Mouse (Mus musculus): Measurements from ENCODE around the gene Cep85l. TPM values are rescaled to one million over a fixed set of nuclear protein-coding genes. Genes with fewer than 3 reads are reported as not detected.

Gene Cep85l
- polyA plus RNA-seq, 1 experiment = not detected

- H3K27ac ChIP-seq (ENCODE audit: insufficient read depth, low read depth, low read length) = no peak overlapping the region
- no peaks in the 10 kb centered on the region for H3K4me1 ChIP-seq (ENCODE audit: control insufficient read depth, insufficient read depth, low read length)
- no peak overlapping the region for H3K4me3 ChIP-seq (ENCODE audit: insufficient read depth, low read depth, low read length)
- 73% methylated on average over 9 of the region's 9 CpGs for WGBS
- no peak for TF ChIP-seq CTCF (IDR thresholded peaks at IDR 0.05; ENCODE audit: insufficient read depth, low read depth, low read length)
- no peak for TF ChIP-seq POLR2A (IDR thresholded peaks at IDR 0.05; ENCODE audit: insufficient read depth, low read depth, low read length)
These were observed 36.5 kb upstream of the Cep85l start for GRCm38 (mm10) chr10:53416152-53416712.

- H3K4me3 ChIP-seq (ENCODE audit: insufficient read depth, low read depth, low read length) = no peak overlapping the region
- 88% methylated on average over 9 of the region's 9 CpGs for WGBS
- no peak for TF ChIP-seq POLR2A (IDR thresholded peaks at IDR 0.05; ENCODE audit: insufficient read depth, low read depth, low read length)
- no peak for TF ChIP-seq CTCF (IDR thresholded peaks at IDR 0.05; ENCODE audit: insufficient read depth, low read depth, low read length)
- no peaks in the 10 kb centered on the region for H3K4me1 ChIP-seq (ENCODE audit: control insufficient read depth, insufficient read depth, low read length)
- no peak overlapping the region for H3K27ac ChIP-seq (ENCODE audit: insufficient read depth, low read depth, low read length)
These were observed 35.5 kb upstream of the Cep85l start for GRCm38 (mm10) chr10:53415252-53415651.

- TF ChIP-seq CTCF (IDR thresholded peaks at IDR 0.05; ENCODE audit: insufficient read depth, low read depth, low read length) = no peak
- TF ChIP-seq POLR2A (IDR thresholded peaks at IDR 0.05; ENCODE audit: insufficient read depth, low read depth, low read length) = no peak
- Histone ChIP-seq H3K4me3 (ENCODE audit: insufficient read depth, low read depth, low read length) (no peak overlapping the region), H3K27ac (ENCODE audit: insufficient read depth, low read depth, low read length) (no peak overlapping the region), H3K4me1 (ENCODE audit: control insufficient read depth, insufficient read depth, low read length) (no peaks in the 10 kb centered on the region)
- WGBS = 45% methylated on average over 6 of the region's 6 CpGs
These were observed 34.6 kb upstream of the Cep85l start for GRCm38 (mm10) chr10:53414092-53415085.

GRCm38 (mm10) chr10:53412936-53413335, 33.2 kb upstream of the Cep85l start:
- Histone ChIP-seq H3K27ac (ENCODE audit: insufficient read depth, low read depth, low read length) (no peak overlapping the region), H3K4me1 (ENCODE audit: control insufficient read depth, insufficient read depth, low read length) (no peaks in the 10 kb centered on the region), H3K4me3 (ENCODE audit: insufficient read depth, low read depth, low read length) (no peak overlapping the region)
- TF ChIP-seq POLR2A (IDR thresholded peaks at IDR 0.05; ENCODE audit: insufficient read depth, low read depth, low read length) (no peak), CTCF (IDR thresholded peaks at IDR 0.05; ENCODE audit: insufficient read depth, low read depth, low read length) (no peak)
- 89% methylated on average over 3 of the region's 3 CpGs for WGBS

GRCm38 (mm10) chr10:53412165-53412564, 32.4 kb upstream of the Cep85l start:
- Histone ChIP-seq H3K4me3 (ENCODE audit: insufficient read depth, low read depth, low read length) (no peak overlapping the region), H3K27ac (ENCODE audit: insufficient read depth, low read depth, low read length) (no peak overlapping the region), H3K4me1 (ENCODE audit: control insufficient read depth, insufficient read depth, low read length) (no peaks in the 10 kb centered on the region)
- TF ChIP-seq CTCF (IDR thresholded peaks at IDR 0.05; ENCODE audit: insufficient read depth, low read depth, low read length) = no peak
- TF ChIP-seq POLR2A (IDR thresholded peaks at IDR 0.05; ENCODE audit: insufficient read depth, low read depth, low read length) = no peak
- WGBS = 95% methylated on average over 2 of the region's 2 CpGs

- WGBS = 83% methylated on average over 2 of the region's 2 CpGs
- no peaks in the 10 kb centered on the region for H3K4me1 ChIP-seq (ENCODE audit: control insufficient read depth, insufficient read depth, low read length)
- no peak overlapping the region for H3K4me3 ChIP-seq (ENCODE audit: insufficient read depth, low read depth, low read length)
- H3K27ac ChIP-seq (ENCODE audit: insufficient read depth, low read depth, low read length) = no peak overlapping the region
- no peak for TF ChIP-seq CTCF (IDR thresholded peaks at IDR 0.05; ENCODE audit: insufficient read depth, low read depth, low read length)
These were observed 31.1 kb upstream of the Cep85l start for GRCm38 (mm10) chr10:53410831-53411230.

GRCm38 (mm10) chr10:53407422-53407821, 27.7 kb upstream of the Cep85l start:
- 73% methylated on average over 4 of the region's 4 CpGs for WGBS
- no peak overlapping the region for H3K27ac ChIP-seq (ENCODE audit: insufficient read depth, low read depth, low read length)
- no peaks in the 10 kb centered on the region for H3K4me1 ChIP-seq (ENCODE audit: control insufficient read depth, insufficient read depth, low read length)
- no peak for TF ChIP-seq CTCF (IDR thresholded peaks at IDR 0.05; ENCODE audit: insufficient read depth, low read depth, low read length)
- no peak for TF ChIP-seq POLR2A (IDR thresholded peaks at IDR 0.05; ENCODE audit: insufficient read depth, low read depth, low read length)
- no peak overlapping the region for H3K4me3 ChIP-seq (ENCODE audit: insufficient read depth, low read depth, low read length)

GRCm38 (mm10) chr10:53406845-53407244, 27.1 kb upstream of the Cep85l start:
- no peak overlapping the region for H3K4me3 ChIP-seq (ENCODE audit: insufficient read depth, low read depth, low read length)
- 94% methylated on average over 2 of the region's 2 CpGs for WGBS
- H3K4me1 ChIP-seq (ENCODE audit: control insufficient read depth, insufficient read depth, low read length) = no peaks in the 10 kb centered on the region
- TF ChIP-seq POLR2A (IDR thresholded peaks at IDR 0.05; ENCODE audit: insufficient read depth, low read depth, low read length) (no peak), CTCF (IDR thresholded peaks at IDR 0.05; ENCODE audit: insufficient read depth, low read depth, low read length) (no peak)
- H3K27ac ChIP-seq (ENCODE audit: insufficient read depth, low read depth, low read length) = no peak overlapping the region

GRCm38 (mm10) chr10:53402293-53402692, 22.5 kb upstream of the Cep85l start:
- H3K4me1 ChIP-seq (ENCODE audit: control insufficient read depth, insufficient read depth, low read length) = peaks cover 2% of the 10 kb centered on the region; the same call in 1 of the 2 replicates
- TF ChIP-seq POLR2A (IDR thresholded peaks at IDR 0.05; ENCODE audit: insufficient read depth, low read depth, low read length) (no peak), CTCF (IDR thresholded peaks at IDR 0.05; ENCODE audit: insufficient read depth, low read depth, low read length) (no peak)
- no peak overlapping the region for H3K4me3 ChIP-seq (ENCODE audit: insufficient read depth, low read depth, low read length)
- H3K27ac ChIP-seq (ENCODE audit: insufficient read depth, low read depth, low read length) = no peak overlapping the region
